Mouse (Mus musculus) stomach, embryonic 16.5 days (tissue): Measurements from ENCODE around the gene Eif4g3. TPM values are rescaled to one million over a fixed set of nuclear protein-coding genes. Genes with fewer than 3 reads are reported as not detected.

Experiments used
- ATAC-seq: fragments of 200-750 bp; cut with Nextera tagmentation; 2 replicates; pipeline ENCODE4 v1.8.0; 2017; ENCODE audit warnings: moderate number of reproducible peaks, moderate TSS enrichment; ENCODE audit not compliant: insufficient read depth, low FRiP score
- H3K27ac ChIP-seq: fragments of 300-500 bp; sonication (generic); 2 replicates; pipeline ENCODE4 v1.5.1; 2014; ENCODE audit warnings: low read length
- H3K27me3 ChIP-seq: fragments of 300-500 bp; sonication (generic); 2 replicates; pipeline ENCODE4 v1.6.1; 2014; ENCODE audit warnings: low read length, control low read depth, mixed read lengths; ENCODE audit not compliant: control insufficient read depth, insufficient read depth
- H3K36me3 ChIP-seq: fragments of 300-500 bp; sonication (generic); 2 replicates; pipeline ENCODE4 v1.6.1; 2014; ENCODE audit warnings: low read length; ENCODE audit not compliant: control insufficient read depth, insufficient read depth
- H3K4me1 ChIP-seq: fragments of 300-500 bp; sonication (generic); 2 replicates; pipeline ENCODE4 v1.6.1; 2014; ENCODE audit warnings: low read length, control low read depth, mixed read lengths; ENCODE audit not compliant: control insufficient read depth, insufficient read depth
- H3K4me2 ChIP-seq: fragments of 300-500 bp; sonication (generic); 2 replicates; pipeline ENCODE4 v1.6.1; 2014; ENCODE audit warnings: low read depth, low read length, mixed read lengths
- H3K4me3 ChIP-seq: fragments of 300-500 bp; sonication (generic); replicated peaks from 2 replicates; pipeline ENCODE4 v1.5.1; 2014; ENCODE audit warnings: mild to moderate bottlenecking, low read length
- H3K9ac ChIP-seq: fragments of 300-500 bp; sonication (generic); 2 replicates; pipeline ENCODE4 v1.6.1; 2014; ENCODE audit warnings: low read length
- H3K9me3 ChIP-seq: fragments of 300-500 bp; sonication (generic); replicated peaks from 2 replicates; pipeline ENCODE4 v1.6.1; 2016; ENCODE audit warnings: low read length, control low read depth; ENCODE audit not compliant: control insufficient read depth
- WGBS: fragments of 180-500 bp; shearing (Covaris S2); extraction: QIAGEN DNeasy Blood & Tissue Kit; methylation state at CpG from one replicate; pipeline ENCODE4 v1.1.7; 2014; 5-methylcytosine and 5-hydroxymethylcytosine counted together
- polyA plus RNA-seq: library from polyadenylated mRNA; unstranded; fragments of >200 nt; fragmentation: Nextera tagmentation; extraction: Ambion mirVana; gene quantifications from 2 replicates; pipeline ENCODE4 v1.2.1, GENCODE M21; 2015

Gene Eif4g3
- polyA plus RNA-seq, 1 experiment from 2014 or later: 24.8 TPM

- no peaks in the 10 kb centered on the region for H3K27me3 ChIP-seq
- H3K4me1 ChIP-seq: peaks cover 5% of the 10 kb centered on the region
- no peak overlapping the region for H3K9ac ChIP-seq
- ATAC-seq: no peak
- peaks cover 3% of the 10 kb centered on the region; the same call in 1 of the 2 replicates for H3K36me3 ChIP-seq
- WGBS: 84% methylated on average over 9 of the region's 9 CpGs
- no peak overlapping the region for H3K27ac ChIP-seq
- H3K4me2 ChIP-seq: no peak overlapping the region
- no peaks in the 10 kb centered on the region for H3K9me3 ChIP-seq
- H3K4me3 ChIP-seq: no peak overlapping the region
These were observed 30.7 kb downstream of the Eif4g3 start for GRCm38 (mm10) chr4:138023403-138024100.

- H3K4me3 ChIP-seq: no peak overlapping the region
- peaks cover 3% of the 10 kb centered on the region; the same call in 1 of the 2 replicates for H3K36me3 ChIP-seq
- ATAC-seq: no peak
- 83% methylated on average over 6 of the region's 6 CpGs for WGBS
- no peaks in the 10 kb centered on the region for H3K9me3 ChIP-seq
- H3K4me1 ChIP-seq: peaks cover 5% of the 10 kb centered on the region
- H3K9ac ChIP-seq: no peak overlapping the region
- H3K4me2 ChIP-seq: no peak overlapping the region
- H3K27me3 ChIP-seq: no peaks in the 10 kb centered on the region
- H3K27ac ChIP-seq: no peak overlapping the region
These were observed 36.3 kb downstream of the Eif4g3 start for GRCm38 (mm10) chr4:138029168-138029567.

GRCm38 (mm10) chr4:138031828-138032227, 39.0 kb downstream of the Eif4g3 start:
- ATAC-seq: no peak
- no peaks in the 10 kb centered on the region for H3K4me1 ChIP-seq

GRCm38 (mm10) chr4:138033871-138034270, 41.0 kb downstream of the Eif4g3 start:
- WGBS: 83% methylated on average over 4 of the region's 4 CpGs
- no peaks in the 10 kb centered on the region for H3K36me3 ChIP-seq
- H3K4me3 ChIP-seq: no peak overlapping the region
- H3K27me3 ChIP-seq: no peaks in the 10 kb centered on the region
- peaks cover 9% of the 10 kb centered on the region for H3K4me1 ChIP-seq
- no peak overlapping the region for H3K27ac ChIP-seq
- no peak for ATAC-seq
- no peak overlapping the region for H3K9ac ChIP-seq
- no peak overlapping the region for H3K4me2 ChIP-seq
- H3K9me3 ChIP-seq: no peaks in the 10 kb centered on the region

More at GRCm38 (mm10) chr4:138031828-138032227, 39.0 kb downstream of the Eif4g3 start:
- Histone ChIP-seq H3K9me3 (no peaks in the 10 kb centered on the region), H3K9ac (no peak overlapping the region), H3K27me3 (no peaks in the 10 kb centered on the region), H3K4me3 (no peak overlapping the region), H3K36me3 (peaks cover 3% of the 10 kb centered on the region; the same call in 1 of the 2 replicates), H3K4me2 (no peak overlapping the region), H3K27ac (no peak overlapping the region)
- WGBS: 87% methylated on average over 10 of the region's 10 CpGs

- WGBS: 92% methylated on average over 9 of the region's 9 CpGs
- ATAC-seq: no peak
- no peak overlapping the region for H3K27ac ChIP-seq
- no peak overlapping the region for H3K4me3 ChIP-seq
- peaks cover 10% of the 10 kb centered on the region for H3K4me1 ChIP-seq
- no peak overlapping the region for H3K9ac ChIP-seq
- no peak overlapping the region for H3K4me2 ChIP-seq
- no peaks in the 10 kb centered on the region for H3K36me3 ChIP-seq
- no peaks in the 10 kb centered on the region for H3K9me3 ChIP-seq
- no peaks in the 10 kb centered on the region for H3K27me3 ChIP-seq
These were observed 42.8 kb downstream of the Eif4g3 start for GRCm38 (mm10) chr4:138035435-138036120.

- H3K4me2 ChIP-seq: no peak overlapping the region
- 78% methylated on average over 8 of the region's 8 CpGs for WGBS
- peaks cover 10% of the 10 kb centered on the region for H3K4me1 ChIP-seq
- no peaks in the 10 kb centered on the region for H3K9me3 ChIP-seq
- no peak for ATAC-seq
- H3K36me3 ChIP-seq: no peaks in the 10 kb centered on the region
- no peak overlapping the region for H3K4me3 ChIP-seq
- no peak overlapping the region for H3K27ac ChIP-seq
- H3K9ac ChIP-seq: no peak overlapping the region
- H3K27me3 ChIP-seq: no peaks in the 10 kb centered on the region
These were observed 44.3 kb downstream of the Eif4g3 start for GRCm38 (mm10) chr4:138037110-138037509.

GRCm38 (mm10) chr4:138037896-138038295, 45.1 kb downstream of the Eif4g3 start:
- no peak overlapping the region for H3K4me2 ChIP-seq
- H3K27me3 ChIP-seq: no peaks in the 10 kb centered on the region
- ATAC-seq: no peak
- H3K4me1 ChIP-seq: peaks cover 10% of the 10 kb centered on the region
- H3K27ac ChIP-seq: no peak overlapping the region
- no peak overlapping the region for H3K4me3 ChIP-seq
- no peaks in the 10 kb centered on the region for H3K9me3 ChIP-seq
- 68% methylated on average over 1 of the region's 1 CpGs for WGBS
- no peaks in the 10 kb centered on the region for H3K36me3 ChIP-seq
- no peak overlapping the region for H3K9ac ChIP-seq

GRCm38 (mm10) chr4:138038365-138039274, 45.8 kb downstream of the Eif4g3 start:
- H3K9me3 ChIP-seq: no peaks in the 10 kb centered on the region
- 0 out of 2 replicates have a peak, but pooled peaks have one; percentile 21 for ATAC-seq
- no peak overlapping the region for H3K4me2 ChIP-seq
- H3K27me3 ChIP-seq: no peaks in the 10 kb centered on the region
- H3K4me1 ChIP-seq: peaks cover 10% of the 10 kb centered on the region
- no peak overlapping the region for H3K9ac ChIP-seq
- H3K27ac ChIP-seq: peak overlapping the region; percentile 39; the same call in 1 of the 2 replicates
- no peaks in the 10 kb centered on the region for H3K36me3 ChIP-seq
- H3K4me3 ChIP-seq: no peak overlapping the region
- WGBS: 49% methylated on average over 13 of the region's 13 CpGs
